Mouse (Mus musculus) liver, embryonic 16.5 days (tissue): ENCODE measurements around the gene Bax. TPM values are rescaled to one million over a fixed set of nuclear protein-coding genes. Genes with fewer than 3 reads are reported as not detected.
"Not testable (repeated sequence)": the region's sequence is repeated elsewhere in the genome, so short reads cannot be mapped to it uniquely, and the experiment has no call there.

Source experiments
- ATAC-seq: fragments of 200-750 bp; cut with Nextera tagmentation; 2 replicates; pipeline ENCODE4 v1.8.0; 2017; ENCODE audit warnings: low read depth, mild to moderate bottlenecking, moderate number of reproducible peaks, moderate library complexity
- H3K27ac ChIP-seq: fragments of 300-500 bp; sonication (generic); 2 replicates; pipeline ENCODE4 v1.5.1; 2014; ENCODE audit warnings: mild to moderate bottlenecking, low read length
- H3K27me3 ChIP-seq: fragments of 300-500 bp; sonication (generic); 2 replicates; pipeline ENCODE4 v1.6.1; 2014; ENCODE audit warnings: low read depth, low read length, mixed read lengths; ENCODE audit not compliant: control insufficient read depth, insufficient read depth
- H3K36me3 ChIP-seq: fragments of 300-500 bp; sonication (generic); 2 replicates; pipeline ENCODE4 v1.6.1; 2014; ENCODE audit warnings: mild to moderate bottlenecking; ENCODE audit not compliant: control insufficient read depth, insufficient read depth
- H3K4me1 ChIP-seq: fragments of 300-500 bp; sonication (generic); 2 replicates; pipeline ENCODE4 v1.6.1; 2014; ENCODE audit warnings: low read depth, low read length, mixed read lengths; ENCODE audit not compliant: control insufficient read depth
- H3K4me2 ChIP-seq: fragments of 300-500 bp; sonication (generic); 2 replicates; pipeline ENCODE4 v1.6.1; 2014; ENCODE audit warnings: low read depth, low read length, mixed read lengths
- H3K4me3 ChIP-seq: fragments of 300-500 bp; sonication (generic); 2 replicates; pipeline ENCODE4 v1.5.1; 2014; ENCODE audit warnings: low read depth, mild to moderate bottlenecking, low read length
- H3K9ac ChIP-seq: fragments of 300-500 bp; sonication (generic); 2 replicates; pipeline ENCODE4 v1.6.1; 2014; ENCODE audit warnings: low read depth, low read length
- H3K9me3 ChIP-seq: fragments of 300-500 bp; sonication (generic); replicated peaks from 2 replicates; pipeline ENCODE4 v1.6.1; 2016; ENCODE audit warnings: low read length; ENCODE audit not compliant: control insufficient read depth
- WGBS: fragments of 180-500 bp; shearing (Covaris S2); extraction: QIAGEN DNeasy Blood & Tissue Kit; methylation state at CpG from one replicate; pipeline ENCODE4 v1.1.7; 2014; ENCODE audit not compliant: insufficient replicate concordance; 5-methylcytosine and 5-hydroxymethylcytosine counted together
- polyA plus RNA-seq: library from polyadenylated mRNA; unstranded; fragments of >200 nt; fragmentation: Nextera tagmentation; extraction: Ambion mirVana; gene quantifications from 2 replicates; pipeline ENCODE4 v1.2.1, GENCODE M21; 2015

Bax gene
- polyA plus RNA-seq, 1 experiment from 2014 or later: 63.3 TPM

GRCm38 (mm10) chr7:45475291-45475969 lies 8.7 kb upstream of the Bax start:
- H3K4me2 ChIP-seq: peak overlapping the region; percentile 50; the same call in 1 of the 2 replicates
- no peak overlapping the region for H3K9ac ChIP-seq
- H3K36me3 ChIP-seq: no peaks in the 10 kb centered on the region; the same call in 1 of the 2 replicates
- H3K9me3 ChIP-seq: no peaks in the 10 kb centered on the region
- ATAC-seq: peak; percentile 65
- WGBS: 47% methylated on average over 16 of the region's 16 CpGs
- peak overlapping the region; percentile 45 for H3K27ac ChIP-seq
- H3K4me3 ChIP-seq: peak overlapping the region; percentile 21
- peaks cover 19% of the 10 kb centered on the region for H3K4me1 ChIP-seq
- no peaks in the 10 kb centered on the region for H3K27me3 ChIP-seq

GRCm38 (mm10) chr7:45470869-45471268 lies 4.2 kb upstream of the Bax start:
- Histone ChIP-seq H3K4me2 (no peak overlapping the region), H3K27ac (no peak overlapping the region), H3K4me3 (no peak overlapping the region), H3K9ac (no peak overlapping the region), H3K9me3 (no peaks in the 10 kb centered on the region), H3K36me3 (no peaks in the 10 kb centered on the region; the same call in 1 of the 2 replicates), H3K4me1 (peaks cover 27% of the 10 kb centered on the region), H3K27me3 (no peaks in the 10 kb centered on the region)
- no peak for ATAC-seq
- 5% methylated on average over 3 of the region's 3 CpGs for WGBS

GRCm38 (mm10) chr7:45467090-45467670 lies 482 bp upstream of the Bax start:
- H3K27me3 ChIP-seq: no peaks in the 10 kb centered on the region
- WGBS: 42% methylated on average over 7 of the region's 7 CpGs
- ATAC-seq: peak; percentile 10
- peaks cover 11% of the 10 kb centered on the region for H3K36me3 ChIP-seq
- H3K4me2 ChIP-seq: peak overlapping the region; percentile 93
- peaks cover 29% of the 10 kb centered on the region for H3K4me1 ChIP-seq
- H3K9ac ChIP-seq: peak overlapping the region; percentile 53
- no peak overlapping the region for H3K27ac ChIP-seq
- no peaks in the 10 kb centered on the region for H3K9me3 ChIP-seq
- peak overlapping the region; percentile 78 for H3K4me3 ChIP-seq

GRCm38 (mm10) chr7:45465549-45465948 lies 1.1 kb downstream of the Bax start:
- no peak for ATAC-seq
- Histone ChIP-seq H3K4me1 (peaks cover 36% of the 10 kb centered on the region), H3K27ac (no peak overlapping the region), H3K36me3 (peaks cover 11% of the 10 kb centered on the region), H3K9me3 (no peaks in the 10 kb centered on the region), H3K27me3 (no peaks in the 10 kb centered on the region), H3K4me3 (peak overlapping the region; percentile 78), H3K4me2 (peak overlapping the region; percentile 93), H3K9ac (peak overlapping the region; percentile 90)
- WGBS: 72% methylated on average over 9 of the region's 9 CpGs

- no peak overlapping the region for H3K4me2 ChIP-seq
- H3K9me3 ChIP-seq: no peaks in the 10 kb centered on the region
- no peak overlapping the region for H3K27ac ChIP-seq
- H3K27me3 ChIP-seq: no peaks in the 10 kb centered on the region
- H3K4me3 ChIP-seq: peak overlapping the region; percentile 78
- peaks cover 40% of the 10 kb centered on the region for H3K4me1 ChIP-seq
- 88% methylated on average over 12 of the region's 12 CpGs for WGBS
- ATAC-seq: no peak
- no peak overlapping the region for H3K9ac ChIP-seq
- peaks cover 11% of the 10 kb centered on the region for H3K36me3 ChIP-seq
These were observed 1.6 kb downstream of the Bax start for GRCm38 (mm10) chr7:45465112-45465511.

- no peak overlapping the region for H3K9ac ChIP-seq
- H3K4me2 ChIP-seq: no peak overlapping the region
- ATAC-seq: no peak
- WGBS: 84% methylated on average over 7 of the region's 7 CpGs
- H3K36me3 ChIP-seq: peaks cover 11% of the 10 kb centered on the region
- H3K4me1 ChIP-seq: peaks cover 43% of the 10 kb centered on the region
- H3K27ac ChIP-seq: 0 out of 2 replicates have a peak overlapping the region, but pooled peaks have one; percentile 43
- no peaks in the 10 kb centered on the region for H3K27me3 ChIP-seq
- no peaks in the 10 kb centered on the region for H3K9me3 ChIP-seq
- H3K4me3 ChIP-seq: no peak overlapping the region
These were observed 2.5 kb downstream of the Bax start for GRCm38 (mm10) chr7:45463987-45464778.

GRCm38 (mm10) chr7:45462868-45463267 lies 3.8 kb downstream of the Bax start:
- ATAC-seq: not testable (repeated sequence)
- peaks cover 49% of the 10 kb centered on the region for H3K4me1 ChIP-seq

GRCm38 (mm10) chr7:45462325-45462724 lies 4.4 kb downstream of the Bax start:
- H3K27me3 ChIP-seq: no peaks in the 10 kb centered on the region
- H3K4me1 ChIP-seq: peaks cover 54% of the 10 kb centered on the region
- WGBS: 77% methylated on average over 4 of the region's 4 CpGs
- H3K36me3 ChIP-seq: peaks cover 27% of the 10 kb centered on the region
- no peak overlapping the region for H3K4me2 ChIP-seq
- ATAC-seq: no peak
- H3K9me3 ChIP-seq: no peaks in the 10 kb centered on the region
- peak overlapping the region; percentile 99; the same call in 1 of the 2 replicates for H3K27ac ChIP-seq
- H3K4me3 ChIP-seq: no peak overlapping the region
- H3K9ac ChIP-seq: no peak overlapping the region

More at GRCm38 (mm10) chr7:45462868-45463267, 3.8 kb downstream of the Bax start:
- H3K9ac ChIP-seq, H3K27ac ChIP-seq, H3K4me3 ChIP-seq, H3K4me2 ChIP-seq, H3K9me3 ChIP-seq, H3K27me3 ChIP-seq: not testable (repeated sequence)
- 70% methylated on average over 4 of the region's 4 CpGs for WGBS
- peaks cover 21% of the 10 kb centered on the region for H3K36me3 ChIP-seq
